23 mouse cellular contexts compared by ENCODE assay signal in the genomic region with DNA sequence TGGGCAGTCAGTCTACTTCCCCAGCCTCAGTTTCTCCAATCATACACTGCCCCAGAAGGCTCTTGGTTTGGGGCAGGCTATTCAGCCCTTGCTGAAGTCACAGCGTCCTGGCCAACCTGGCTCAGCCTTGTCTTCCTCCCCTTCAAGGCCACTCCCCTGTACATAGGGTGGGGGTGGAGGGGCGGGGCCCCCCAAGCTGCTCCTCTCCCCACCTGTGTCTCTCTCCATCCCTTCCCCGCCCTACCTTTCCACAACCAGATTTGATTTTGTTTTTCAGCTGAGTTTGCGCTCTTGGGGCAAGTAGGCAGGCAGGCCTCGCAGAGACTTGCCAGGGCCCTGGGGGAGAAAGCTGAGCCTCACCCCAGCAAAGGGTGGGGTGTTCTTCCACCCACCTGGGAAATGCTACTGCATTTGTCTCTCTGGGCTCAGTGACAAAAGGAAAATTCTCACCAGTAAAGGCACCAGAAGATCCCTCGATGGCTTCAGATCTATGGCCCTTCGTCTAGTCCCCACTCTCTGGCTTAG. TPM values are rescaled to one million over a fixed set of nuclear protein-coding genes. Genes with fewer than 3 reads are reported as not detected.
DNase-seq lines count a peak whose midpoint lies in the region; ATAC-seq and TF ChIP-seq lines count a peak whose summit lies in the region.
"Had no signal": no experiment of that assay in that cellular context is flagged by ENCODE, and none has a peak within 500 bp of the region (broad histone marks: within the 10 kb centered on the region; RNA-seq: fewer than 3 reads in every experiment).

No protein-coding gene starts in this region.

- H3K9ac ChIP-seq in embryonic facial prominence, embryonic 15.5 days = no peak overlapping the region
- no peak overlapping the region for H3K9ac ChIP-seq in stomach, embryonic 15.5 days
- H3K9ac ChIP-seq in liver, postnatal 0 days (replicated peaks) = no peak overlapping the region
- H3K9ac ChIP-seq: embryonic facial prominence, embryonic 12.5 days; heart, embryonic 12.5 days; hindbrain, embryonic 15.5 days had no signal

- H3K4me1 ChIP-seq in embryonic facial prominence, embryonic 15.5 days = peaks cover 16% of the 10 kb centered on the region
- no peaks in the 10 kb centered on the region for H3K4me1 ChIP-seq in stomach, embryonic 15.5 days
- no peaks in the 10 kb centered on the region for H3K4me1 ChIP-seq in liver, postnatal 0 days (ENCODE audit: insufficient read depth)
- H3K4me1 ChIP-seq: heart, embryonic 12.5 days; hindbrain, embryonic 15.5 days had no signal

- WGBS in embryonic facial prominence, embryonic 15.5 days = 42% methylated on average over 7 of the region's 7 CpGs
- 60% methylated on average over 7 of the region's 7 CpGs for WGBS in stomach, embryonic 15.5 days
- 55% methylated on average over 7 of the region's 7 CpGs for WGBS in liver, postnatal 0 days (ENCODE audit: insufficient replicate concordance)

- H3K4me3 ChIP-seq in embryonic facial prominence, embryonic 15.5 days (replicated peaks) = no peak overlapping the region
- H3K4me3 ChIP-seq in stomach, embryonic 15.5 days (replicated peaks) = no peak overlapping the region
- H3K4me3 ChIP-seq in liver, postnatal 0 days (ENCODE audit: low read depth, low read length) = no peak overlapping the region
- H3K4me3 ChIP-seq: embryonic facial prominence, embryonic 12.5 days; erythroblast, embryonic 14.5 days; forebrain, embryonic 10.5 days; heart, embryonic 12.5 days; hindbrain, embryonic 15.5 days had no signal

- peak; percentile 70 for ATAC-seq in embryonic facial prominence, embryonic 15.5 days (ENCODE audit: insufficient number of reproducible peaks, low FRiP score, low TSS enrichment, low read depth)
- ATAC-seq in stomach, embryonic 15.5 days (ENCODE audit: insufficient read depth, low FRiP score, low read depth) = no peak
- no peak for ATAC-seq in liver, postnatal 0 days
- ATAC-seq: activated CD4-positive, CD25-positive, alpha-beta regulatory T cell, adult 4 months; forebrain, embryonic 14.5 days had no signal

- H3K9me3 ChIP-seq in embryonic facial prominence, embryonic 15.5 days (replicated peaks) = no peaks in the 10 kb centered on the region
- H3K9me3 ChIP-seq in stomach, embryonic 15.5 days = no peaks in the 10 kb centered on the region
- H3K9me3 ChIP-seq in liver, postnatal 0 days (ENCODE audit: low read length) = no peaks in the 10 kb centered on the region
- H3K9me3 ChIP-seq: embryonic facial prominence, embryonic 12.5 days; forebrain, embryonic 10.5 days; heart, embryonic 12.5 days; hindbrain, embryonic 15.5 days had no signal

- TF ChIP-seq EP300 in liver, postnatal 0 days (IDR thresholded peaks at IDR 0.05; ENCODE audit: low read depth) = no peak

- peak; percentile 67 for DNase-seq in heart, adult 11 months
- DNase-seq in heart, postnatal 4 days = no peak
- no peak for DNase-seq in lung, postnatal 25 days (ENCODE audit: low spot score)
- DNase-seq in liver, postnatal 0 days = no peak
- DNase-seq: adrenal gland, postnatal 14 days; cerebellum, adult 2 months; cerebellum, postnatal 14 days; embryo, embryonic 11 days; gastrocnemius, postnatal 10 days had no signal

- H3K4me2 ChIP-seq in embryonic facial prominence, embryonic 15.5 days (replicated peaks) = no peak overlapping the region
- H3K4me2 ChIP-seq in stomach, embryonic 15.5 days = no peak overlapping the region
- no peak overlapping the region for H3K4me2 ChIP-seq in liver, postnatal 0 days (ENCODE audit: low read depth, low read length)
- H3K4me2 ChIP-seq: embryonic facial prominence, embryonic 12.5 days; heart, embryonic 12.5 days; hindbrain, embryonic 15.5 days had no signal

- H3K27me3 ChIP-seq in embryonic facial prominence, embryonic 15.5 days = no peaks in the 10 kb centered on the region
- H3K27me3 ChIP-seq in stomach, embryonic 15.5 days (replicated peaks) = no peaks in the 10 kb centered on the region
- H3K27me3 ChIP-seq in liver, postnatal 0 days (ENCODE audit: insufficient read depth, low read length) = peaks cover 15% of the 10 kb centered on the region; the same call in 1 of the 2 replicates
- H3K27me3 ChIP-seq: embryonic facial prominence, embryonic 12.5 days; hindbrain, embryonic 15.5 days had no signal

- H3K36me3 ChIP-seq in embryonic facial prominence, embryonic 15.5 days = no peaks in the 10 kb centered on the region
- no peaks in the 10 kb centered on the region for H3K36me3 ChIP-seq in stomach, embryonic 15.5 days
- H3K36me3 ChIP-seq in liver, postnatal 0 days (replicated peaks; ENCODE audit: insufficient read depth, low read length) = no peaks in the 10 kb centered on the region
- H3K36me3 ChIP-seq: embryonic facial prominence, embryonic 12.5 days; forebrain, embryonic 10.5 days; heart, embryonic 12.5 days; hindbrain, embryonic 15.5 days had no signal

- H3K27ac ChIP-seq in embryonic facial prominence, embryonic 15.5 days (replicated peaks) = peak overlapping the region; percentile 79
- peak overlapping the region; percentile 50; the same call in 1 of the 2 replicates for H3K27ac ChIP-seq in stomach, embryonic 15.5 days
- H3K27ac ChIP-seq in liver, postnatal 0 days (ENCODE audit: low read depth) = no peak overlapping the region
- H3K27ac ChIP-seq: embryonic facial prominence, embryonic 12.5 days; forebrain, embryonic 10.5 days; hindbrain, embryonic 15.5 days had no signal

- TF ChIP-seq CTCF in liver, postnatal 0 days (IDR thresholded peaks at IDR 0.05; ENCODE audit: low read depth) = no peak

RNA-seq across cellular contexts. Expression of a gene that starts 19.0 kb away (rescaled TPM):
- total RNA-seq in heart, postnatal 4 days (2021) = under 1 TPM; 0.10 to 0.11 TPM
- polyA plus RNA-seq in embryonic facial prominence, embryonic 15.5 days (2015; fragmentation: Nextera tagmentation; extraction: Ambion mirVana) = 67.2 and 67.5 TPM in 2 replicates
- polyA plus RNA-seq in stomach, embryonic 15.5 days (2015; fragmentation: Nextera tagmentation; extraction: Ambion mirVana) = 14.1 and 21.5 TPM in 2 replicates
- polyA plus RNA-seq in liver, postnatal 0 days (2015; fragmentation: Nextera tagmentation; extraction: Ambion mirVana) = 0.05 TPM in 1 of 2 replicates, not detected in the other
- total RNA-seq: adrenal gland, adult 18-20 months; adrenal gland, postnatal 14 days; CH12.LX; common myeloid progenitor, adult 5-6 weeks; heart, adult 8-10 months; heart, postnatal 25 days had no signal
- polyA plus RNA-seq: activated CD4-positive, CD25-positive, alpha-beta regulatory T cell, adult 4 months; erythroblast, embryonic 14.5 days; forebrain, embryonic 14.5 days had no signal

Comparison
In these comparisons a context has a peak if more than half of its experiments do, and no peak if none do; other contexts are left out.
1. RNA of a gene that starts 19.0 kb away (polyA plus RNA-seq): 67.2 to 67.5 TPM in embryonic facial prominence, embryonic 15.5 days and 14.1 to 21.5 TPM in stomach, embryonic 15.5 days; 0.05 TPM in liver, postnatal 0 days; every median in the first group is over 10 times any median in the second.